Mouse (Mus musculus) ES-Bruce4 (cell line): ENCODE measurements around the gene Atp11c. TPM values are rescaled to one million over a fixed set of nuclear protein-coding genes. Genes with fewer than 3 reads are reported as not detected.
A peak's percentile ranks its signal among the peaks of the same experiment; 100 is the strongest.

Source experiments
- H3K27ac ChIP-seq: 2 replicates; pipeline ENCODE4 v1.5.1; 2012; ENCODE audit warnings: low read length, inconsistent platforms; ENCODE audit not compliant: insufficient read depth
- H3K27me3 ChIP-seq: 2 replicates; pipeline ENCODE4 v1.6.1; 2012; ENCODE audit warnings: mild to moderate bottlenecking, low read length, inconsistent platforms; ENCODE audit not compliant: control insufficient read depth, poor library complexity, insufficient read depth, severe bottlenecking
- H3K36me3 ChIP-seq: 2 replicates; pipeline ENCODE4 v1.6.1; 2012; ENCODE audit warnings: inconsistent platforms, mild to moderate bottlenecking, low read length, moderate library complexity; ENCODE audit not compliant: control insufficient read depth, poor library complexity, insufficient read depth, severe bottlenecking
- H3K4me1 ChIP-seq: one replicate; pipeline ENCODE4 v1.8.1; 2011; ENCODE audit warnings: low read length; ENCODE audit not compliant: control insufficient read depth, insufficient read depth
- H3K4me3 ChIP-seq: 2 replicates; pipeline ENCODE4 v1.5.1; 2011; ENCODE audit warnings: low read depth, mild to moderate bottlenecking, low read length
- H3K9ac ChIP-seq: 2 replicates; pipeline ENCODE4 v1.6.1; 2012; ENCODE audit warnings: low read depth, mild to moderate bottlenecking, inconsistent platforms; ENCODE audit not compliant: poor library complexity, severe bottlenecking
- H3K9me3 ChIP-seq: replicated peaks from 2 replicates; pipeline ENCODE4 v1.6.1; 2012; ENCODE audit warnings: mild to moderate bottlenecking, low read length, inconsistent platforms; ENCODE audit not compliant: control insufficient read depth, poor library complexity, insufficient read depth, severe bottlenecking
- CTCF ChIP-seq: IDR thresholded peaks from one replicate; pipeline ENCODE4 v1.8.1; 2011; ENCODE audit warnings: low read depth, low read length
- EP300 ChIP-seq: IDR thresholded peaks from 2 replicates; pipeline ENCODE4 v1.6.1; 2011; ENCODE audit warnings: low read depth, low read length; ENCODE audit not compliant: insufficient read depth
- POLR2A ChIP-seq: IDR thresholded peaks from one replicate; pipeline ENCODE4 v1.8.1; 2011; ENCODE audit warnings: low read length; ENCODE audit not compliant: insufficient read depth
- polyA plus RNA-seq: library from polyadenylated mRNA; stranded (reverse); fragments of >200 nt; gene quantifications from 2 replicates; pipeline ENCODE4 v1.2.4, GENCODE M21; 2011; ENCODE audit warnings: low read depth; ENCODE audit not compliant: missing spikeins, insufficient read depth, insufficient read length

The Atp11c gene
- polyA plus RNA-seq, 1 experiment, result 17.1 TPM

DNA sequence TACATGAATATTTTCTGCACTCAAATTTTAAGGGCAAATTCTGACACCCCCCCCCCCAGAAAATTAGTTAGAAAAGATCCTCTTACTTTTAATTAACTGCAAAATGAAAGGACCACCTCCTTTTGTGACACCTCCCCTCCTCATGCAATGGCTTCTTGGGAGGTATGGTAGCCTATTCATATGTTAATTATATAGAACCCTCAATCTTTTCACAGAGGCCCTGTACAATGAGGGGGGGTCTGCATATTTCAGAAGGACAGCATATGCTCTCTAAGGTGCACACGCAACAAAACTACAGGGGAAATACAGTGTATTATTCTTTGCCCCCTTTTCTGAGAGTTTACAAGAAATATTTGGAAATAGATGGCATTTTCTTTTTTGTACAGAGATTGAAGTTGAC, 94.7 kb downstream of the Atp11c start:
- no peaks in the 10 kb centered on the region for H3K27me3 ChIP-seq
- H3K36me3 ChIP-seq, result no peaks in the 10 kb centered on the region
- no peak overlapping the region for H3K4me3 ChIP-seq
- no peak overlapping the region for H3K27ac ChIP-seq
- no peaks in the 10 kb centered on the region for H3K9me3 ChIP-seq
- no peak for TF ChIP-seq EP300
- H3K4me1 ChIP-seq, result no peaks in the 10 kb centered on the region
- no peak overlapping the region for H3K9ac ChIP-seq

DNA sequence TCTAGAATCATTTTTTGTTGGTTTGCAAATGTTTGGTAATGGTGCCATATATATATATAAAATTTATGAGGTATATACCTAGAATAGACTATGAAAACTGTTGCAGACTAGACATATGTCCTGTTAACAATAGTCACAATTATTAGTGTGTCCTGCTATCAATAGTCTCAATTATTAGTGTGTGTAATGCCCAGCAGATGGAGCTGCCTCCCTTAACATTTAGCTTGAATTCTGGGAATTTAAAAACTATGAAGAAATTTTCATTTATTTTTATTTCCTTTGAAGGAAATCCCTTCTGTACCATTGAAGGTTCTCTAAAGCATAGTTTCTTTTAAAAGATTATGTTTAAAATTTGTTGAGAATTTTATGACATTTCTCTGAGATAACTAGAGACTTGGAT, 97.2 kb downstream of the Atp11c start:
- H3K36me3 ChIP-seq, result no peaks in the 10 kb centered on the region
- no peaks in the 10 kb centered on the region for H3K27me3 ChIP-seq
- no peaks in the 10 kb centered on the region for H3K9me3 ChIP-seq
- no peaks in the 10 kb centered on the region for H3K4me1 ChIP-seq
- no peak overlapping the region for H3K4me3 ChIP-seq
- TF ChIP-seq EP300, result no peak
- TF ChIP-seq POLR2A, result no peak
- TF ChIP-seq CTCF, result no peak
- no peak overlapping the region for H3K9ac ChIP-seq
- H3K27ac ChIP-seq, result no peak overlapping the region

DNA sequence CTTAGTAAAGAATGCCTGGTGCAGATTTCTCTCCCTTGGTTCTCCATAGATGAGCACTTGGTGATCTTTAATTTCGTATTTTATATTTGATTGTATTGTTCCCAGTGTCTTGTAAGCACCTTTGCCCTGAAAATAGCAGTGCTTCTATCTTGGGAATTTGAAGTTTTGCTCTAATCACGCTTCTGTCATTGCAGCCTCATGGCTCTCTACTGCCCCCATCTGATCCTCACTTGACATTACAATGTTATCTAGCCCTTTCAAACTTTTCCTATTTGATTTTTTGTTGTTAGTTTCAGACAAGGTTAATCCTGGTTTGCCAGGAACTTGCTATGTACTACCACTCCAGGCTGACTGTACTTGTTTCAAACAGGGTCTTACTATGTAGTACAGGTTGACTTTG, 128.7 kb downstream of the Atp11c start:
- TF ChIP-seq CTCF (no peak), POLR2A (no peak), EP300 (no peak)
- no peaks in the 10 kb centered on the region for H3K27me3 ChIP-seq

DNA sequence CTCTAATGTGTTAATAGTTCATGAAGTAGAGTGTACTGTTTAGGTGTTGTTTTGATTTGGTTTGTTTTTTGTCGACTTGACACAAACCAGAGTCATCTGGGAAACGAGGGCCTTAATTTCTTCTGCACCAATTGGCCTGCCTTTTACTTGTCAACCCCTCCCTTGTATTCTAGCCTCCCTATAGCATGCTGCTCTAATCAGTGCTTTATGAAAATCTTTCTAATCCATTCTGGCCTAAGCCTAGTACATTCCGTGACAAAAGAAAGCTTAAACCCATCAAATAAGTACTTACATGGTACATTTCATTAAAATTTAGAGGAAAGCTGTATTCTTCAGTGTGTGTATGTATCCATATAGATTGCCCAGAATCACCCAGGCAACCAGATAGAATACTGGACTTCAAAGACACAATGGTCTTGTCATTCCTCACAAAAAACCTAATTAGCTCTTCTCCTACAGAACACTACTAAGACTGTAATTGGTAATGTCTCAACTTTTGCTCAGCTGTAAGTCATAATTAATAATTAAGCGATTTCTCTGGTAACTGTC, 177.9 kb downstream of the Atp11c start:
- Histone ChIP-seq H3K27ac (no peak overlapping the region), H3K27me3 (no peaks in the 10 kb centered on the region), H3K36me3 (no peaks in the 10 kb centered on the region), H3K9ac (no peak overlapping the region), H3K4me3 (no peak overlapping the region), H3K9me3 (no peaks in the 10 kb centered on the region), H3K4me1 (no peaks in the 10 kb centered on the region)
- TF ChIP-seq CTCF (no peak), POLR2A (no peak), EP300 (no peak)

More for the DNA sequence above, 128.7 kb downstream of the Atp11c start:
- H3K9me3 ChIP-seq, result no peaks in the 10 kb centered on the region
- H3K36me3 ChIP-seq, result no peaks in the 10 kb centered on the region
- H3K4me3 ChIP-seq, result no peak overlapping the region
- H3K9ac ChIP-seq, result no peak overlapping the region
- no peaks in the 10 kb centered on the region for H3K4me1 ChIP-seq
- H3K27ac ChIP-seq, result no peak overlapping the region

DNA sequence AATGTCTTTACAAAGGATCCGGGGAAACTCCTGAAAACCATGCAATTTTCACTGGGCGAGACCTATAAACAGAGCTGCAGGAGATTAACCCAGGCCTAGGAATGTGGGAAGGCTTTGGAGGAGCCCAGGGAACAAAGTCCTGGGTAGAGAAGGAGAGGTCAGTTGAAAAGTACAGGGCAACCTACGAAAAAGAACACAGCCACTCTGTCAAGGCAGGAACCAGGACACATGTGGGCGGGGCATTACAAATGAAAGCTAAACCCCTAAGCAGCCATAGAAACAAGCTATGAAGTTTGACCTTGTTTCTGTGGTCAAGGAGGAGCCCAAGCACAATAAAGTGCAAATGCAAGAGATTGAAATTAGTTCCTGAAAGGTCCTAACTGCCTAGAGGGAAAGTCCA, 186.8 kb downstream of the Atp11c start:
- no peak overlapping the region for H3K27ac ChIP-seq
- no peaks in the 10 kb centered on the region for H3K36me3 ChIP-seq
- no peaks in the 10 kb centered on the region for H3K27me3 ChIP-seq
- H3K9me3 ChIP-seq, result no peaks in the 10 kb centered on the region
- H3K4me3 ChIP-seq, result no peak overlapping the region
- H3K4me1 ChIP-seq, result no peaks in the 10 kb centered on the region
- TF ChIP-seq CTCF (no peak), EP300 (no peak), POLR2A (no peak)
- no peak overlapping the region for H3K9ac ChIP-seq

DNA sequence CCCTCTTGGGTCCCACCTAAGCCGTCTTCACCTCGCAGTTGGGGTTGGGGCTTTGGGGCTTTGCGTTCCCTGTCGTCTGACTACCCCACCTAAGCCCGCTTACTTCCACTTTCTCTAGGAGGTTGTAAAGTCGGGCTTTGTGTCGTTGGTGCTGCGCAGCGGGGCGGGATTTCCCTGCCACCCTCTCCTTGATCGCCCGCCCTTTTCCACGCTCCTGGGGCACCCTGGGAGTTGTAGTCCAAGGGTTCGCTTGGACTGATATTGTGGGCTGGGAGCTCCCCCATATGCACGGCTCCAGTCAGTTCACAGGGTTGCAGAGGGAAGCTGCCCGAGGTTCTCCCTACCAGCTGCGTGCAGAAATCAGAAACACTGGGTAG, 187.8 kb downstream of the Atp11c start:
- Histone ChIP-seq H3K36me3 (no peaks in the 10 kb centered on the region), H3K27me3 (no peaks in the 10 kb centered on the region), H3K4me3 (peak overlapping the region; percentile 97), H3K9me3 (no peaks in the 10 kb centered on the region), H3K9ac (peak overlapping the region; percentile 95), H3K27ac (no peak overlapping the region), H3K4me1 (no peaks in the 10 kb centered on the region)
- TF ChIP-seq EP300 (no peak), CTCF (no peak), POLR2A (no peak)
